In genomic region chr11:41533009-41533408, GRCm38 (mm10) we compare ENCODE assay signal across 17 mouse cellular contexts.
DNase-seq lines count a peak whose midpoint lies in the region; ATAC-seq and TF ChIP-seq lines count a peak whose summit lies in the region.
"Had no signal": no experiment of that assay in that cellular context is flagged by ENCODE, and none has a peak within 500 bp of the region (broad histone marks: within the 10 kb centered on the region; RNA-seq: fewer than 3 reads in every experiment).

No protein-coding gene starts in this region.

- no peak overlapping the region for H3K4me2 ChIP-seq in hindbrain, postnatal 0 days (ENCODE audit: low read depth, low read length)
- no peak overlapping the region for H3K4me2 ChIP-seq in hindbrain, embryonic 11.5 days (replicated peaks; ENCODE audit: low read depth, low read length)
- no peak overlapping the region for H3K4me2 ChIP-seq in forebrain, embryonic 14.5 days (ENCODE audit: low read length)
- H3K4me2 ChIP-seq in midbrain, embryonic 15.5 days = no peak overlapping the region
- H3K4me2 ChIP-seq: heart, embryonic 13.5 days; hindbrain, embryonic 12.5 days had no signal

- DNase-seq in hindbrain, postnatal 0 days (ENCODE audit: low spot score) = no peak
- DNase-seq in hindbrain, embryonic 11.5 days (ENCODE audit: low spot score) = no peak
- DNase-seq in brain, embryonic 14.5 days (ENCODE audit: low read depth) = peak; percentile 67
- DNase-seq in forebrain, embryonic 14.5 days (ENCODE audit: low spot score) = peak; percentile 54
- DNase-seq in heart, adult 18-20 months = no peak
- DNase-seq: adrenal gland, postnatal 14 days; cerebellum, adult 2 months; cerebellum, postnatal 10 days; gastrocnemius, postnatal 14 days; heart, postnatal 36 days had no signal

- no peak for TF ChIP-seq POLR2A in brain, embryonic 14.5 days (IDR thresholded peaks at IDR 0.05; ENCODE audit: borderline replicate concordance, extremely low read depth, insufficient read depth, insufficient read length, poor library complexity, severe bottlenecking)

- no peak for ATAC-seq in hindbrain, postnatal 0 days
- ATAC-seq in hindbrain, embryonic 11.5 days (ENCODE audit: low FRiP score) = no peak
- peak; percentile 40 for ATAC-seq in forebrain, embryonic 14.5 days
- ATAC-seq in midbrain, embryonic 15.5 days (replicated peaks) = no peak
- ATAC-seq: activated CD4-positive, CD25-positive, alpha-beta regulatory T cell, adult 4 months; Patski had no signal

- 71% methylated on average over 2 of the region's 2 CpGs for WGBS in hindbrain, postnatal 0 days
- 88% methylated on average over 2 of the region's 2 CpGs for WGBS in hindbrain, embryonic 11.5 days
- 22% methylated on average over 2 of the region's 2 CpGs for WGBS in forebrain, embryonic 14.5 days
- WGBS in midbrain, embryonic 15.5 days = 38% methylated on average over 2 of the region's 2 CpGs

- no peaks in the 10 kb centered on the region for H3K36me3 ChIP-seq in hindbrain, postnatal 0 days (ENCODE audit: insufficient read depth, low read length)
- H3K36me3 ChIP-seq in hindbrain, embryonic 11.5 days (ENCODE audit: control insufficient read depth, insufficient read depth, low read length) = no peaks in the 10 kb centered on the region
- no peaks in the 10 kb centered on the region for H3K36me3 ChIP-seq in forebrain, embryonic 14.5 days (ENCODE audit: control insufficient read depth, insufficient read depth, low read length)
- no peaks in the 10 kb centered on the region for H3K36me3 ChIP-seq in midbrain, embryonic 15.5 days (replicated peaks)
- H3K36me3 ChIP-seq: embryonic facial prominence, embryonic 10.5 days; heart, embryonic 13.5 days; hindbrain, embryonic 12.5 days had no signal

- no peaks in the 10 kb centered on the region for H3K27me3 ChIP-seq in hindbrain, postnatal 0 days (ENCODE audit: insufficient read depth, low read length)
- no peaks in the 10 kb centered on the region for H3K27me3 ChIP-seq in hindbrain, embryonic 11.5 days (ENCODE audit: control insufficient read depth, insufficient read depth, low read length)
- H3K27me3 ChIP-seq in forebrain, embryonic 14.5 days (replicated peaks; ENCODE audit: control insufficient read depth, insufficient read depth, low read length) = no peaks in the 10 kb centered on the region
- H3K27me3 ChIP-seq in midbrain, embryonic 15.5 days (replicated peaks) = no peaks in the 10 kb centered on the region
- H3K27me3 ChIP-seq: CH12.LX; heart, embryonic 13.5 days; hindbrain, embryonic 12.5 days; Patski had no signal

- TF ChIP-seq CTCF in hindbrain, postnatal 0 days (IDR thresholded peaks at IDR 0.05; ENCODE audit: low read depth) = no peak
- no peak for TF ChIP-seq CTCF in brain, embryonic 14.5 days (IDR thresholded peaks at IDR 0.05; ENCODE audit: borderline replicate concordance, extremely low read depth, insufficient read depth, insufficient read length)

- 0 out of 2 replicates have a peak overlapping the region, but pooled peaks have one; percentile 20 for H3K27ac ChIP-seq in hindbrain, postnatal 0 days
- no peak overlapping the region for H3K27ac ChIP-seq in hindbrain, embryonic 11.5 days (ENCODE audit: low read depth, low read length)
- H3K27ac ChIP-seq in forebrain, embryonic 14.5 days (ENCODE audit: low read depth, low read length) = no peak overlapping the region
- 0 out of 2 replicates have a peak overlapping the region, but pooled peaks have one; percentile 22 for H3K27ac ChIP-seq in midbrain, embryonic 15.5 days
- H3K27ac ChIP-seq: embryonic facial prominence, embryonic 10.5 days; heart, embryonic 13.5 days had no signal

- H3K9me3 ChIP-seq in hindbrain, postnatal 0 days (ENCODE audit: low read length) = no peaks in the 10 kb centered on the region
- H3K9me3 ChIP-seq in hindbrain, embryonic 11.5 days (ENCODE audit: control insufficient read depth, low read length) = no peaks in the 10 kb centered on the region
- H3K9me3 ChIP-seq in forebrain, embryonic 14.5 days (replicated peaks; ENCODE audit: control insufficient read depth, low read length) = no peaks in the 10 kb centered on the region
- no peaks in the 10 kb centered on the region for H3K9me3 ChIP-seq in midbrain, embryonic 15.5 days
- H3K9me3 ChIP-seq: embryonic facial prominence, embryonic 10.5 days; heart, embryonic 13.5 days; hindbrain, embryonic 12.5 days had no signal

- no peaks in the 10 kb centered on the region for H3K4me1 ChIP-seq in hindbrain, postnatal 0 days (ENCODE audit: insufficient read depth, low read length)
- H3K4me1 ChIP-seq in hindbrain, embryonic 11.5 days (replicated peaks; ENCODE audit: control insufficient read depth, insufficient read depth, low read length) = no peaks in the 10 kb centered on the region
- H3K4me1 ChIP-seq in forebrain, embryonic 14.5 days (ENCODE audit: control insufficient read depth, insufficient read depth, low read length) = peaks cover 11% of the 10 kb centered on the region
- peaks cover 5% of the 10 kb centered on the region; the same call in 1 of the 2 replicates for H3K4me1 ChIP-seq in midbrain, embryonic 15.5 days

- no peak overlapping the region for H3K9ac ChIP-seq in hindbrain, postnatal 0 days (replicated peaks; ENCODE audit: low read length)
- no peak overlapping the region for H3K9ac ChIP-seq in hindbrain, embryonic 11.5 days (ENCODE audit: low read depth, low read length)
- no peak overlapping the region for H3K9ac ChIP-seq in forebrain, embryonic 14.5 days (ENCODE audit: low read length)
- H3K9ac ChIP-seq in midbrain, embryonic 15.5 days = no peak overlapping the region
- H3K9ac ChIP-seq: heart, embryonic 13.5 days; hindbrain, embryonic 12.5 days had no signal

- no peak overlapping the region for H3K4me3 ChIP-seq in hindbrain, postnatal 0 days (ENCODE audit: low read length)
- no peak overlapping the region for H3K4me3 ChIP-seq in hindbrain, embryonic 11.5 days (ENCODE audit: low read depth, low read length)
- H3K4me3 ChIP-seq in forebrain, embryonic 14.5 days (ENCODE audit: low read depth, low read length) = no peak overlapping the region
- no peak overlapping the region for H3K4me3 ChIP-seq in midbrain, embryonic 15.5 days
- H3K4me3 ChIP-seq: embryonic facial prominence, embryonic 10.5 days; heart, embryonic 13.5 days; hindbrain, embryonic 12.5 days had no signal

Comparison
In these comparisons a context has a peak if more than half of its experiments do, and no peak if none do; other contexts are left out.
1. H3K27ac ChIP-seq: peak in hindbrain, postnatal 0 days (single experiment) and midbrain, embryonic 15.5 days (single experiment); none in hindbrain, embryonic 11.5 days (single experiment) and forebrain, embryonic 14.5 days (single experiment).
2. DNase-seq: peak in brain, embryonic 14.5 days (single experiment) and forebrain, embryonic 14.5 days (single experiment); none in hindbrain, postnatal 0 days (single experiment), hindbrain, embryonic 11.5 days (single experiment) and heart, adult 18-20 months (0 of 2).